Mouse (Mus musculus) brain, adult 2 months (tissue): ENCODE measurements around the gene Hdac9.
A peak's percentile ranks its signal among the peaks of the same experiment; 100 is the strongest.

ENCODE experiments used
- DNase-seq: peaks from one replicate; pipeline ENCODE4 v3.0.0; 2011; ENCODE audit warnings: low read depth, low spot score

The Hdac9 gene

DNA sequence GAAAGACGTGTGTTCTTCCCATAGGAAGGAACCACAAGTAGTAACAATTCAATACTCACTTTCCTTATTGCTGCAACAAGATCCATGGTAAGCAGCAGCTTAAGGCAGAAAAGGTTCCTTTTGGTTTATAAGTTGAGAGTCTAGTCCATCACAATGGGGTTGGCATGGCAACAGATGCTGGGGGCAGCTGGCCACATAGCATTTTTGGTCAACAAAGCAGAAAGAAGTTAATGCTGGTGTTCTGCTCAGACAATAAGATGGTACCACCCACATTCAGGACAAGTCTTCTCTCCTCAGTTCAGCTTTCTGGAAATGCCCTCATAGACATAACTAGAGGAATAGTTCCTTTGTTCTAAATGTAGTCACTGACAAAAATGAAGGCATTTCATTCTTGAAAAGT, at the start of gene Hdac9:
Gene Hdac9, minus strand, starts transcription at position 101 of the 400 bp plus-strand sequence.
- no peak for DNase-seq

DNA sequence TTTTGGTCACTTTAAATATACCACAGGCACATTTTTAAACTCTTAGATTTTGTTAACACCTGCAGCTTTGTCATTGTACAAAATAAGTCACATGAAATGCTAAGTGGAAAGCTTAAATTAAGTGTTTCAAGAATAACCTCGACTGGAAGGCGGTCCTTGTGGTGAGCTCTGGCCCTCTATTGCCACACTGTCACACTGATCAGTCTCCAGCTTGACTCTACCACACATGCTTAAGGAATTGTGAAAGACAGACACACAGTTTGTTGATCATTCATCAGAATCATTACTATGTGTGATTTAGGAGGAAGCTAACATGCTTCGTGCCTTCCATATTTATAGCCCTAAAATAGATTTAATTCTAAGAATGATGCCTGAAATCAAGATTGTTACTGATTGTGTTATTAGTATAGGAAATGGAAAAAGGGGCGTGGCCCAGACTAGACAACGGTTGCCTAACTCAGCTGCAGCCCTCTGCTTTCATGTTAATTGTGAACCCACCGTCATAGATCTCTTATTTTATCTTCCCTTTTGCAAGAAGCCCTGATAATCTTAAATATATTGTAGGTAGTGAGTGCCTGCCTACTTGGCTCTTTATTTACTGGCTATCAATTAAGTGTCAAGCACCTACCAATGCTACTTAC, 32.3 kb upstream of the Hdac9 start:
- no peak for DNase-seq

DNA sequence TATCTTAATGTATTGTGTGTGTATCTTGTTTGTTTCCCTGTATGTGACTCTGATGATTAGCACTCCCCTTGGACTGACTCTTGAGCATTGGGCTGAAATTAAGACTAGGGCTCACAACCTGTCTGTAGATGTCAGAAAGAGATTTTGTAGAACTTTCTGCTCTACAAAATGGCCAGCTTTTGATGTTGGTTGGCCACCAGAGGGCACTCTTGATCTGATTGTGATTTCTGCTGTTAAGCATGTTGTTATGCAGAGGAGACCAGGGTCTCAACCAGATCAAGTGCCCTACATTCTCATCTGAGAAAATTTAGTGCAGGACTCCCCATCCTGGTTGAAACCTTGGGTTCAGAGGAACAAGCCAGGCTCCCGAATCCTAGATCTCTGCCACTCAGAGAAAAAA, 21.0 kb upstream of the Hdac9 start:
- DNase-seq: no peak

DNA sequence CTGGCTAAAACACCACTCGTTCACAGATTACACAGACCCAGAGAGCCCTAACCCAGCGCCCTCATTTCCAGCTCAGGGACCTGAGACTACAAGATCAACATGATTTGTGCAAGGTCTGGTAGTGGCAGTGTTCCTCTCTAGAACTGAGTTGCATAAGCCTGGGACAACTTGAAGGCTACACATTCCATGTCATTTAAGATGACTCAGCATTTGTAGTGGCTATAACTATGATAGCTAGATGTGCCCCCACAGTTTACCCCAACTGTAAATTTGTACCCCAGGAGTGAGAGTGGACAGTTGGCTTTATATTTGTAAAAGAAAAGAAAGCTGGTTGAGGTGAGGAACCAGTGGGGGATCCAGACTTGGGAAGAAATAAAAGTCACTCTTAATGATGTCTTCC, 8.9 kb downstream of the Hdac9 start:
- DNase-seq: peak; percentile 24

DNA sequence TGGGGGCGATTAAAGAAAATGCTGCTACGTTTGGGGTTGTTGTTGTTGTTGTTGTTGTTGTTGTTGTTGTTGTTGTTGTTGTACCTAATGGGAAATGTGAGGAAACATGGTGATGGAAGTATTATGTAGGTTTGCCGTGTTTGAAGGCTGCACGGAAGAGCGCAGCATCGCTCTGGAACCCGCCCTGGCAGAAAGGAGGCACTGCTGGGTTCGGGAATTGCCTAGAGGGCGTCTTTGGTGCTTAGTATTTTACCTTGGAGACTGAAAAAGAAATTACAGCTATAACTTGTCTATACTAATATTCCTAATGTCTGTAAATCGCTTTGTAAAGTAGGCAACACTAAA, 9.4 kb downstream of the Hdac9 start:
- peak; percentile 89 for DNase-seq

DNA sequence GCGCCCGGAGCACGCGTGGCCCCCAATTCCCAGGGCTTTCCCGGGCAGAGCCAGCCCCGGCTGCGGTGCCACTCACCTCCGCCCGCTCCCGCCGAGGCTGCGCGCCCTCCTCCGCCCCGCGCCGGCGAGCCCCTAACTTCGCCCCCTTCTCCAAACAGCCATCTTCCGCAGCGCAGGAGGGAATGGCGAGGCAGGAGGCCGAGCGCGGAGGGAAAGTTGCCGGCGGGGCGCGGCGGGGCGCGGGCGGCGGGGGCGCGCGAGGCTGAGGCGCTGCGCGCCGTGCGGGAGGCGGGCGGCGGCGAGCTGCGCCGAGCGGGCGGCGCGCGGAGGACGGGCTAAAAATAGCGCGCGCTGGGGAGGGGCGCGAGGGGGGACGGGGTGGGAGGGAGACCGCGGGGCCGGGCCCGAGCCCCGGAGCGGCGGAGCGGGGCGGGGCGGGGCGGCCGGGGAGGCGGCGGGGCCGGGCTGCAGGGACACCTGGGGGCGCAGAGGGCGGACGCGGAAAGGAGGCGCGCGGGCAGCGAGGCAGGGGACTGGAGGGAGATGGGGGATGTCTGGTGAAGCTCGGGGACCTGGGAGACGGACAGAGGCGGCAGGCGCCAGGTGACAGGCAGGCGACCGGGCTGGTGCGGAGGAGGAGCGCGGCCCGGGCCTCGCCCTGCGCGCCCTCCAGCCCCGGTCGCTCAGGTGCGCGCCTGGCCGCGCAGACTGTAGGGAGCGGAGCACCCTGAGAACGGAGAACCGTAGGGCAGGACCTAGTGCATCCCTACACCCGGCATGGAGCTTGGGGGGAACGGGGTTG, 10.0 kb downstream of the Hdac9 start:
- peak; percentile 71 for DNase-seq

DNA sequence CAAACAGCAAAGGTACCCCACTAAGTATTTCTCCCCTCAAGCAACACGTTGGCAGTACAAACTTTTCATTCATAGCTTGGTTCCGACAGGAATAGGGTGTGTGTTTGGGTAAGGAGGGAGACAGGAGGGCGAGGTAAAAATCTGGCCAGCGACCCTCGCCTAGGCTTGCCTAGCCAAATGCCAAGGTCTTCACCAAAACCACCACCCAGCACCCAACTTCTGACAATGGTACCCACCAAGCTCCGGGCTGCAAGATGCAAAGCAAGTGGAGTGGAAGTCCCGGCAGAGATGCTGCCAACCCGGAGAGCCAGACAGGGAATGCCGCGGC, 10.6 kb downstream of the Hdac9 start:
- no peak for DNase-seq

DNA sequence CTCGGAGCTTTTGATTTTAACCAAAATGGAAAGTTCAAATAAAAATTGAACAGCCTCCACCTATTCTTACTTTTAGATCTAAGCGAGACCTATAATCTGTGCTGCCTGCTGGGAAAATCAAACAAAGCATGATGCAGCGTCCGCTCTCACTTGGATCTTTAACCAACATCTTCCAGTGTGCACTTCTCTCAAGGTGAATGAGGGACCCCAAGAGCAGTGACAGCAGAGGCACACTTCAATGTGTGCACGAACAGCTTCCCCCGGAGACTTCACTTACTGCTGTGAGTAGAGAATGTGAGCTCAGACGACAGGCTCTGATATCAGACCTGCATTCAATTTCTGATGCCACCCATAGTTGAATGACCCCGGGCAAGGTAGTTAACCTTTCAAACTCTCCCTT, 16.7 kb downstream of the Hdac9 start:
- no peak for DNase-seq

DNA sequence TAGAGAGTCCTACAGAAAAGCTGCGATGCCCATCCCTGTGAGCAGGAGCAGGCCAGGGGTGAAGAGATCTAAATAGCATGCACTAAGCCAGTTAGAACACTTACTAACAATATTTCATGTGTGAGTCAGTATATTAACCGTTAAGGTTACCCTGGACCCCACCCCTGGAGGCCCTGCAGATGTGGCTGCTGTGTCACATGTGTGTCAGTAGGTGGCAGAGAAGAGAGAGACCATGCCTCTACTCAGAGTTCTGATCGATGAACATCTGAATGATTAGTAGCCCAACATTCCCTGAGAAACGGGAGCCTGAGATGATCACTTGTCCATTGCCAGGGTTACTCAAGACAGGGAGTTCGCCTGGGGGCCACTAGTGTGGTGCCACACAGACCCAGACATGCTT, 22.0 kb downstream of the Hdac9 start:
- DNase-seq: no peak

DNA sequence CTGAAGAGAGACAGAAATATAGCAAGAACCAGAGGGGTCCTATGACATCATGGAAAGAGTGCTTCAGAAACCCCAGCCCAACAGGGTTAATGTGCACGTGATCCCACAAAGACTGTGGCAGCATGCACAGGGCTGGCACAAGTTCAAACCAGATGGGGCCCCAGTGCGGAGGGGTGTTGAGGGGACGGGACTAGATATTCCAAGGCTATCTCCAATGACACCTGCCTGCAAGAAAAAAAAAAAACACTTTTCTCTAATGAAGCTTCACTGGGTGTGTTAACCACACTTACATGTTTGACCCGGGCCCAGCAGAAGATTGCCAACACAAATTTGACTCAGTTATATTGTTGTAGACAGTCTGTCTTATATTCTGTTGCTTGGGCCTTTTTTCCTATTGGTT, 28.2 kb downstream of the Hdac9 start:
- no peak for DNase-seq

DNA sequence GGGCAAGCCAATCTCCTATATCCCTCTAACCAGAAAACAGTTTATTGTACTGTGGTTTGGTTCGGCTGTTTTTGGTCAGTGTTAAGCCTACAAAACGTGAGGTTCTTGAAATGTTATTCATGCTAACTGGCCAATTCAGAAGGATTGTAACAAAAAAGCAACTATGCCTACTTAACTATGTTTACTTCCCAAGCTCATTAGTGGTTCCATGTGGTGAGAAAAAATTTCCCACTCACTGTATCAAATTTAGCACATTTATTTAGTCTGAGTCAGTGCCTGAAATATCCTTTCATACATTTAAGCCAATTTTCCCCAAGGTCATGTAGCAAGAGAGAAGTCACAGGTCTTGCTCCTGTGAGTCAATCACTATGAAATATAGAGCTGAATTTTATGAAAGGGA, 42.0 kb downstream of the Hdac9 start:
- peak; percentile 27 for DNase-seq

DNA sequence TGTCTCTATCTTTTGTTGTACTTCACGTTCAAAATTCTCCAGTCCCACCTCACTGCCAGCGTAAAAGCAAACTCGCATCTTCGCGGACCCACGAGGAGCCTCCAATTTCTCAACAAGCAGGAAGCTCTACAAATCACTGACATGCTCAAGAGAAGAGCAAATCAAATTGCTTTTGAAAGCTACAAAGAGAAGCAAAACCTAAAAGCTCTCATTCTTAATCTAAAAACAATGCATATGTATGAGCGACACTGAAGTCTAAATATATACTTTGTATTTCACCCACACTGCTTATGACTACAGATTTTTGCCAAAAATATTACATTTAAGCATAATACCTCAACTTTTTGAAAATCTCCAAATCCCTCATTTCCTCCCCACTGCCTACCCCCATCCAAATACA, 45.9 kb downstream of the Hdac9 start:
- peak; percentile 27 for DNase-seq

DNA sequence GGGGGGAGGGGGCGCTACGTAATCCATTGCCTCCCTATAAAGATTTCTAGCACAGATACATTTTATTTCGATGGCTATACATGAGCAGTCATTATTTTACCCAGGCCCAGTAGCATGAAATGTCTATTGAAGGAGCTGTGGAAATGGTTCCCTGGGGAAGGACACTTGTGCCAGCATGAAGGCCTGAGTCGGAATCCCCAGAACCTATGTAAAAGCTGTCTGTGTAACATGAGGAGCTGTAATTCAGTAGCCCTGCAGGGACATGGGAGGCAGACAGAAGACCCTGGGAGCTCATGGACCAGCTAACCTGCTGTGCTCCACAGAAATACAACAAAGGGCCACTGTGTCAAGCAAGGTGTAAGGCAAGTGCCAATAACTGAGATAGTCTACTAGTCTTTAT, 75.7 kb downstream of the Hdac9 start:
- no peak for DNase-seq

DNA sequence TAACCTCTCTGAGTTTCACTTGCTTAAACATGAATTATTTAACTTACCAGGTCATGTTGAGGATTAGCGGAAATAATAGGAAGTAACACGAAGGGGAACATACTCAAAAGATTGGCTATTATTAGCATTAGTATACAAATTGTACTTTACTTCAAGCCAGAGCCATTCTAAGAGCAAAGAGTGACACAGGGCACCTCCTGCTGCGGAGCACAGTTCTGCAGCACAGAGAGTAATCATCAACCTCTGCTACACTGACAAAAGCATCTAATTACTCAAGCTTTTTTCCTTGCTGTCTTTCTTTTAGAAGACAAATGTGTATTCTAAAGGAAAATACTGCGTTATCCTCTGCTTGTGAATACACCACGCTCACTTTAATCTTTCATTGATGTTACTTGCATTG, 79.6 kb downstream of the Hdac9 start:
- DNase-seq: peak; percentile 41

DNA sequence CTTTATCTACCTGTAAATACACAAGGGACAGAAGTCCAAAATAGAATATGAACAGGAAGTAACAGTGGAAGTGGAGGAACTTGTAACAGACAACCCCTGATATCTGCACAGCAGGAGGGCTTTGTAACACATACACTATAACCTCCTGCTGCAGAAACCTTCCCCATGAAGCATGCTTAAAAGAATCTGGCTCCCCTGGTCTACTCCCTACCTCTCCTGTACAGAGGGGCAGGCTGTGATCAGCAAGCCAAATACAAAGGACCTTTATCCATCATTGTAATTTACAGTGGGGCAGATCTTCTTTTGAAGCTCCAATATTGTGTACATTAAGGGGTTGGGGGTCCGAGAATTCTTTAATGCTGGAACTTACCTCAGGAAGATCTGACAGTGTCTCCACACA, 80.0 kb downstream of the Hdac9 start:
- no peak for DNase-seq

DNA sequence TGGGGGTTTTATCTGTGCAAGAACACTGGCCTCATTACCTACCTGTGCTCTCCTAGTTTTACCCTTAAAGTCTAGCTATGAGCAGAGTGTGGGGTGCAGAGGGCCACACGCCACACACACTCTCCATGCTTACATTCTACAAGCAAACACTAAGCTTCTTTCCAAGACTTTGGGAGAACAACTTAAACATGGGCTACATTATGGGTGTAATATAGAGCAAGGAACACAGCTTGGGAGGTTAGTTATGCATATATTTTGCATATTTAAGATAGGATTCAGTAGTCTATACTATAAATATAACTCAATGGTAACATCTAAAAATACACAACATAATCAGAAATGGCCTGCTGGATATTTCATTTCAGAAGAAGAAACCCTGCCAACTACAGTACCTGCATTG, 80.8 kb downstream of the Hdac9 start:
- no peak for DNase-seq

DNA sequence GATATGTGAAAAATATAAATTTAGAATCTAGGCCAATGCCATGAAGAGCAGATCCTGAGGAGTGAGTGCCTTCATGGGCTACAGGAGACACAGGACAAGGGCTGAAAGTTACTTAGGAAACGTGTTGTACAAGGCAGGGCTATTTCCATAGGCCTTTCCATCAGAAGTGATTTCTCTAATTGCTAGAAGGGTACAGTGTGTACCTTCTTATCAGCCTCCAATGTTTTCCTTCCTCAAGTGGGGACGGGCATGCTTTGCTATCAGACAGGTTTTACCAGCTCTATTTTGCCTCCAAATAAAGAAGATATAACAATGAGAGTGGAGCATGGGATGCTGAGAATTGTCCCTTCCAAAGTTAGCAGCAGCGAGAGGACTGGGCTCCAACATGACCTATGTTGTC, 81.4 kb downstream of the Hdac9 start:
- DNase-seq: no peak

DNA sequence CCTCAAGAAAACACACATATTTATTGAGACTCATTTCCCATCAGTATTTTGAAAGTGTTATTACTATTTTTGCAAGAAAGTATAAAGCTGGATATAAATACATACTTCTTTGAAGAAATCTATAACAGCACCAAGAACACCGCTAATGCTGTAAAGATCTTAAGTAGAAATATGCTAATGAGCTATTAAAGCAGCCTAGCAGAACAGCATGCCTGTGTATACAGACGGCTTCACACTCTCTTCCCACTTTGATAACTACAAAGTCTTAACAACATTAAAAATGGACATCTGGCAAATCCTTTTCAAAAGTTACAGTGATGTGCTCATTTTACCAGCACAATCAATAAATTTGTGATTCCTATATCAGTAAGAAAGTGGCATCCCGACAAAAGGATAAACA, 88.2 kb downstream of the Hdac9 start:
- no peak for DNase-seq

DNA sequence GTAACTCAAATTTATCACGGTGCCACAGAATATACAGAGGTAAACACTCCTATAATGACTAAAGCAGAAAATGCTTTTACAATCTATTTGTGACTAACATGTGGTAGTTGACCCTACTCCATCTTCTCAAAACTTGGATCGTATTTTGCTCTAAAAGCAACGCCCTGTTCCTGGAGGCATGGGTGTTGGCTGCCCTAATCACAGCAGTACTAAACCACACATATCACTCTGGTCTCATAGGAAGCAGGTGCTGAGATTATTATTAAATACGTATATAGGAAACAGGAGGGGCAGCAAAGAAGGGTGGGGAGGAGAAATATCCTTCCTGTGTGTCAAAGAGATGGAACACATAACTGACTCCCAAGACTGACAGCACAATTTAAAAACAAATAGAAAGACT, 90.0 kb downstream of the Hdac9 start:
- no peak for DNase-seq

DNA sequence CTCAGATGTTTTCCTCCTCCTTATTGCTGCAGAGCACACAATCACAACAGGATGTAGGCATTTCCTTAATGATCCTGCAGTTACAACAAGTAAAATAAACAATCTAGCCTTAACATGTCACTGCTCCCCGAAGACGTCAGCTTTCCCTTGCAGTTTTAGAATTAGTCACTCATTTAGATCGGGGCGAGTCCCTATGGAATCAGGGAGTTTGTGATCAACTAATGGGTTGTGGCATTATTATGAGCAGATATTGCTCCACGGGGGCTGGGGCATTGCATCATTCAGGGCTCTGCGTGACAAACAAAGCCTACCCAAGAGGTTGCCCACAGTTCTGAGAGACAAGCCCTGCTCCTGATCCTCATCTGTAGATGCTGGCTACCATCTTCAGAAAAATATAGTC, 96.7 kb downstream of the Hdac9 start:
- DNase-seq: no peak

DNA sequence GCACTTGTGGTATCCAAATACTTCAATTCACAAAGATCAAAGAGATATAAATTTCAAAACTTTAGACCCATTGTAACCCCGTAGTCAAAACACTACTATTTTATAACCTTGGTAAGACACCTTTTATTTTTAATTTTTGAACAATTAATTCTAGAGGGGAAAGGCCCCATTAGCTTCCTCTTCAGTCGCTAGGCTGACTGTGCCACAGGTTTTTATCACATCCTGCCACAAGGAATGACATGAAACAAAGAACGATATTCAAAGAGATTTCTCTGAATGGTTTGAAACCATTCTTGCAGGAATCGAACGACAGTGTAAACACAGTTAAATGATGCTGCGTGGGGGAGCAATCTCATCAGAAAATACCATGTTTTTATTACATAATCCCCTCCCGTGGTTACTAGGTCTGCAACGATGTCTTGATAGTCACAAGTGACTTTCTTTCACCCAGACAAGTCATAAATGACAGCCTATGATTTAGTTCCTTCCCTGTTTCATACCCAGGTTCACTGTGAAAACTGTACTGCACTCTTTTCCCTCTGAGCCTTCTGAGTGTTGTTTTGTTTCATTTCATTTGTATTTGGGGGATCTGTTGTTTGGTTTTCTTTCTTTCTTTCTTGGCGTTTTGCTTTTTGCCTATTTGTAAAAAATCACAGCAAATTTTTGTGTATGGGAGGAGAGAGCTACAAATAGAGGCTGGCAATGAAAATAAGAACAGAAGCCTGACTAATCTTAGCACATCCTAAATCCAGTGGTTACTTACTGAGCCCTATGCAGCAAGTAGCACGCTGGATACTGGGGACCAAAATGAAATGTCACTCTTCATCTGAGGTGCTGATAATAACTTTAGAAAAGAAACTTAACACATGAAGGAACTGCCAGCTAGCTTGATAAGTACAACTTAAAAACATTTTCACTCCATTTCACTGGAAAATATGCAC, 105.0 kb downstream of the Hdac9 start:
- peak; percentile 45 for DNase-seq

DNA sequence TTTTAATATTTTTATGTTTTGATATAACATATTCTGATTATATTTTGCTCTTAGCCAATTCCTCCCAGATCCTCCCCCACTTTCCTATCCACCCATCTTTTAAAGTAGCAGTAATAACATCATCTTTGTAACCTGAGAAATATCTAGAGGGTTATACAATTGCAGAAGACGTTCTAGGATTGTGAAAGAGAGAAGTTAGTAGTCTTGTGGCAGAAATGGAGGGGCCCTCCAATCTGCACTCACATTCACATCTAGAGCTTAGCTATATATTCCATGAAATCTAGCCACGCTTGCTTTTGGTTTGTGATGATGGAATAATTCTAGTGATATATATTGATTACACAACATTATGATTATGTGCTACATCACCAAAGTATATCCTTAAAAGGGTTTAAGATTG, 106.7 kb downstream of the Hdac9 start:
- no peak for DNase-seq

DNA sequence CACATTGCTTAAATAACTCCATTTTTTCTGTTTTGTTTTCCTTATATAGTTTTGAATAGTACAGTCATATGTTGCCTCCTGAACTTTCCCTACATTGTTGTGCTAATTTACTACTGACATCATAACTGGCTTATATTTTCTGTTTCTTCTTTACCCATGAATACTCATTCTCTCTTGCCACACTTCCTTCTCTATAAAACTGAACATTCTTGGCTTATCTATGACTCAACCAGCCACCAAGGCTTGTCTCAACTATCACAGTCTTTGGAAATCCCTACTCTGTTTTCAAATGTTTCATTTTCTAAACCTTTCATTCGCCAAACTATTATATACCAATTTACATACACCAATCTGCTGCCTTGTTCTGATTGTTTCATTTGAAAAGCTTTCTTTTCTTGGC, 108.7 kb downstream of the Hdac9 start:
- DNase-seq: no peak
